Mouse (Mus musculus): ENCODE measurements around the gene Ubqlnl. TPM values are rescaled to one million over a fixed set of nuclear protein-coding genes. Genes with fewer than 3 reads are reported as not detected.

The Ubqlnl gene
- polyA plus RNA-seq (2015; fragmentation: Nextera tagmentation; extraction: Ambion mirVana): not detected in 2 replicates

GRCm38 (mm10) chr7:104150456-104150855, at the start of gene Ubqlnl:
Ubqlnl (minus strand) TSS chr7:104150556.
- Histone ChIP-seq H3K4me3 (replicated peaks) (no peak within 1 kb of the TSS), H3K4me1 (no peaks in the 10 kb centered on the region), H3K27ac (replicated peaks) (no peak within 1 kb of the TSS), H3K4me2 (no peak within 1 kb of the TSS), H3K27me3 (replicated peaks) (no peaks in the 10 kb centered on the region), H3K36me3 (no peaks in the 10 kb centered on the region), H3K9ac (replicated peaks) (no peak within 1 kb of the TSS), H3K9me3 (replicated peaks) (no peaks in the 10 kb centered on the region)
- ATAC-seq (ENCODE audit: low FRiP score): no peak
- WGBS: 97% methylated on average over 2 of the region's 2 CpGs

GRCm38 (mm10) chr7:104199822-104200221, 49.5 kb upstream of the Ubqlnl start:
- Histone ChIP-seq H3K27ac (replicated peaks) (no peak overlapping the region), H3K9ac (replicated peaks) (no peak overlapping the region), H3K27me3 (replicated peaks) (no peaks in the 10 kb centered on the region), H3K36me3 (no peaks in the 10 kb centered on the region), H3K4me1 (no peaks in the 10 kb centered on the region), H3K4me2 (no peak overlapping the region), H3K9me3 (replicated peaks) (no peaks in the 10 kb centered on the region), H3K4me3 (replicated peaks) (no peak overlapping the region)
- 5% methylated on average over 5 of the region's 5 CpGs for WGBS
- no peak for ATAC-seq (ENCODE audit: low FRiP score)

GRCm38 (mm10) chr7:104195885-104196284, 45.5 kb upstream of the Ubqlnl start, which contains the start of gene Olfr649:
Olfr649 (minus strand) TSS chr7:104195985.
- no peaks in the 10 kb centered on the region for H3K36me3 ChIP-seq
- no peak for ATAC-seq (ENCODE audit: low FRiP score)
- H3K4me3 ChIP-seq (replicated peaks): no peak within 1 kb of the TSS
- H3K27ac ChIP-seq (replicated peaks): no peak within 1 kb of the TSS
- H3K9ac ChIP-seq (replicated peaks): no peak within 1 kb of the TSS
- H3K27me3 ChIP-seq (replicated peaks): no peaks in the 10 kb centered on the region
- 87% methylated on average over 6 of the region's 6 CpGs for WGBS
- no peaks in the 10 kb centered on the region for H3K4me1 ChIP-seq
- no peak within 1 kb of the TSS for H3K4me2 ChIP-seq
- no peaks in the 10 kb centered on the region for H3K9me3 ChIP-seq (replicated peaks)

GRCm38 (mm10) chr7:104191275-104191674, 40.9 kb upstream of the Ubqlnl start:
- Histone ChIP-seq H3K4me3 (replicated peaks) (no peak overlapping the region), H3K36me3 (no peaks in the 10 kb centered on the region), H3K4me1 (no peaks in the 10 kb centered on the region), H3K4me2 (no peak overlapping the region), H3K27me3 (replicated peaks) (no peaks in the 10 kb centered on the region), H3K9ac (replicated peaks) (no peak overlapping the region), H3K27ac (replicated peaks) (no peak overlapping the region), H3K9me3 (replicated peaks) (no peaks in the 10 kb centered on the region)
- no peak for ATAC-seq (ENCODE audit: low FRiP score)
- 62% methylated on average over 9 of the region's 9 CpGs for WGBS

GRCm38 (mm10) chr7:104183292-104183691, 32.9 kb upstream of the Ubqlnl start, which contains the start of gene Olfr648:
Olfr648 (minus strand) TSS chr7:104183392.
- 96% methylated on average over 2 of the region's 2 CpGs for WGBS
- no peaks in the 10 kb centered on the region for H3K27me3 ChIP-seq (replicated peaks)
- H3K27ac ChIP-seq (replicated peaks): no peak within 1 kb of the TSS
- H3K9me3 ChIP-seq (replicated peaks): no peaks in the 10 kb centered on the region
- H3K9ac ChIP-seq (replicated peaks): no peak within 1 kb of the TSS
- H3K4me2 ChIP-seq: no peak within 1 kb of the TSS
- no peak for ATAC-seq (ENCODE audit: low FRiP score)
- H3K36me3 ChIP-seq: no peaks in the 10 kb centered on the region
- H3K4me1 ChIP-seq: no peaks in the 10 kb centered on the region
- no peak within 1 kb of the TSS for H3K4me3 ChIP-seq (replicated peaks)

GRCm38 (mm10) chr7:104179074-104179473, 28.7 kb upstream of the Ubqlnl start:
- H3K27me3 ChIP-seq (replicated peaks): no peaks in the 10 kb centered on the region
- WGBS: 89% methylated on average over 1 of the region's 1 CpGs
- no peaks in the 10 kb centered on the region for H3K36me3 ChIP-seq
- no peak overlapping the region for H3K4me2 ChIP-seq
- no peak overlapping the region for H3K27ac ChIP-seq (replicated peaks)
- no peak for ATAC-seq (ENCODE audit: low FRiP score)
- no peak overlapping the region for H3K9ac ChIP-seq (replicated peaks)
- H3K4me3 ChIP-seq (replicated peaks): no peak overlapping the region
- H3K4me1 ChIP-seq: no peaks in the 10 kb centered on the region
- no peaks in the 10 kb centered on the region for H3K9me3 ChIP-seq (replicated peaks)

- Histone ChIP-seq H3K36me3 (no peaks in the 10 kb centered on the region), H3K4me3 (replicated peaks) (no peak overlapping the region), H3K27ac (replicated peaks) (no peak overlapping the region), H3K4me2 (no peak overlapping the region), H3K9ac (replicated peaks) (no peak overlapping the region), H3K4me1 (no peaks in the 10 kb centered on the region), H3K9me3 (replicated peaks) (no peaks in the 10 kb centered on the region), H3K27me3 (replicated peaks) (no peaks in the 10 kb centered on the region)
- ATAC-seq (ENCODE audit: low FRiP score): no peak
- WGBS: 67% methylated on average over 5 of the region's 5 CpGs
Observed at GRCm38 (mm10) chr7:104178422-104179054, 28.2 kb upstream of the Ubqlnl start.

- 5% methylated on average over 1 of the region's 1 CpGs for WGBS
- Histone ChIP-seq H3K4me1 (no peaks in the 10 kb centered on the region), H3K9me3 (replicated peaks) (no peaks in the 10 kb centered on the region), H3K9ac (replicated peaks) (no peak overlapping the region), H3K27ac (replicated peaks) (no peak overlapping the region), H3K4me3 (replicated peaks) (no peak overlapping the region), H3K36me3 (no peaks in the 10 kb centered on the region), H3K4me2 (no peak overlapping the region), H3K27me3 (replicated peaks) (no peaks in the 10 kb centered on the region)
- no peak for ATAC-seq (ENCODE audit: low FRiP score)
Observed at GRCm38 (mm10) chr7:104175085-104175484, 24.7 kb upstream of the Ubqlnl start.

GRCm38 (mm10) chr7:104169634-104170204, 19.4 kb upstream of the Ubqlnl start:
- no peaks in the 10 kb centered on the region for H3K9me3 ChIP-seq (replicated peaks)
- no peaks in the 10 kb centered on the region for H3K4me1 ChIP-seq
- no peak overlapping the region for H3K4me2 ChIP-seq
- H3K4me3 ChIP-seq (replicated peaks): no peak overlapping the region
- no peaks in the 10 kb centered on the region for H3K36me3 ChIP-seq
- H3K9ac ChIP-seq (replicated peaks): no peak overlapping the region
- no peak overlapping the region for H3K27ac ChIP-seq (replicated peaks)
- no peaks in the 10 kb centered on the region for H3K27me3 ChIP-seq (replicated peaks)
- 79% methylated on average over 6 of the region's 6 CpGs for WGBS
- ATAC-seq (ENCODE audit: low FRiP score): no peak

- H3K4me2 ChIP-seq: no peak overlapping the region
- H3K4me1 ChIP-seq: no peaks in the 10 kb centered on the region
- H3K4me3 ChIP-seq (replicated peaks): no peak overlapping the region
- 85% methylated on average over 6 of the region's 6 CpGs for WGBS
- H3K27me3 ChIP-seq (replicated peaks): no peaks in the 10 kb centered on the region
- no peak overlapping the region for H3K9ac ChIP-seq (replicated peaks)
- H3K36me3 ChIP-seq: no peaks in the 10 kb centered on the region
- H3K9me3 ChIP-seq (replicated peaks): no peaks in the 10 kb centered on the region
- H3K27ac ChIP-seq (replicated peaks): no peak overlapping the region
- no peak for ATAC-seq (ENCODE audit: low FRiP score)
Observed at GRCm38 (mm10) chr7:104167105-104167504, 16.7 kb upstream of the Ubqlnl start.

- H3K4me3 ChIP-seq (replicated peaks): no peak within 1 kb of the TSS
- H3K9ac ChIP-seq (replicated peaks): no peak within 1 kb of the TSS
- H3K4me2 ChIP-seq: no peak within 1 kb of the TSS
- ATAC-seq (ENCODE audit: low FRiP score): no peak
- no peaks in the 10 kb centered on the region for H3K27me3 ChIP-seq (replicated peaks)
- H3K27ac ChIP-seq (replicated peaks): no peak within 1 kb of the TSS
- no peaks in the 10 kb centered on the region for H3K9me3 ChIP-seq (replicated peaks)
- no peaks in the 10 kb centered on the region for H3K36me3 ChIP-seq
- WGBS: 84% methylated on average over 3 of the region's 3 CpGs
- H3K4me1 ChIP-seq: no peaks in the 10 kb centered on the region
Observed at GRCm38 (mm10) chr7:104143179-104143578, 7.2 kb downstream of the Ubqlnl start, which contains the start of gene Ubqln3. Ubqln3 (minus strand) TSS chr7:104143279.

- no peak within 1 kb of the TSS for H3K9ac ChIP-seq (replicated peaks)
- no peak for ATAC-seq (ENCODE audit: low FRiP score)
- H3K4me1 ChIP-seq: no peaks in the 10 kb centered on the region
- no peaks in the 10 kb centered on the region for H3K9me3 ChIP-seq (replicated peaks)
- H3K27me3 ChIP-seq (replicated peaks): no peaks in the 10 kb centered on the region
- 93% methylated on average over 5 of the region's 5 CpGs for WGBS
- no peaks in the 10 kb centered on the region for H3K36me3 ChIP-seq
- no peak within 1 kb of the TSS for H3K4me2 ChIP-seq
- H3K27ac ChIP-seq (replicated peaks): no peak within 1 kb of the TSS
- H3K4me3 ChIP-seq (replicated peaks): no peak within 1 kb of the TSS
Observed at GRCm38 (mm10) chr7:104137305-104137704, 13.1 kb downstream of the Ubqlnl start, which contains the start of gene Olfr643. Olfr643 (minus strand) TSS chr7:104137405.
